In the genomic region with DNA sequence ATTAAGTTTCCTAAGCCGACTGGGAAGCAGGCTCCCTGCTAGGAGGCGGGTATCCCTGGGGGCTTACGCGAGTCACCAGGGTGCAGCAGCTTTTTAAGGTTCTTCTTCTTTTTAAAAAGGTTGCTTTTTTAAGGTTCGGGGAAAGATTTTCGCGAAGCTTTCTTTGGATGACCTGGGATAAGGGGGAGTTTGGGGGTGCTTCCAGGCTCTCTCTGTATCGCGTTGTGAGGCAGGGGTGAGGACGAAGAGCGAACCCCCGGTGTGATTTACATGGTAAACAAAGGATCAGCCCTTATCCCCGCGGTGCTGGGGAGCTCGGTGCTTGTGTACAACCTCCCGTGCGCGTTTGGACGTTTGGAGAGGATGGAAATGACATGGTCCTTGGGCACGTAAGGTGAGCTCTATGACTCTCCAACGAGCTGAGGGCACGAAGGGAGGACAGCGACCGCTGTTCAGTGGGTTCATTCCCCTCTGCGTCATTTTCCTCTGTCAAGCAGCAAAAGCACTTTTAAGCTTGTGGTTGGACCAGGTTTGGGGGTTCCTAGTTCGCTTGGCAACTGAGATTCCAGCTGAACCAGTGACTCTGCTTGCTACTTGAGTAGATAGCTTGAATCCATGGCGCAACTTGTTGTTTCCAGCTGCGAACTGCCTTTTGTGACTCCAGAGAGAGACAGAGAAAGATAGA, we compare ENCODE assay signal across 8 mouse cellular contexts. TPM values are rescaled to one million over a fixed set of nuclear protein-coding genes. Genes with fewer than 3 reads are reported as not detected.
DNase-seq lines count a peak whose midpoint lies in the region; ATAC-seq and TF ChIP-seq lines count a peak whose summit lies in the region.

No protein-coding gene starts in this region.

- no peaks in the 10 kb centered on the region for H3K36me3 ChIP-seq in embryonic facial prominence, embryonic 12.5 days
- no peaks in the 10 kb centered on the region for H3K36me3 ChIP-seq in hindbrain, postnatal 0 days (ENCODE audit: insufficient read depth, low read length)
- no peaks in the 10 kb centered on the region for H3K36me3 ChIP-seq in midbrain, embryonic 13.5 days

- peaks cover 8% of the 10 kb centered on the region; the same call in 1 of the 2 replicates for H3K4me1 ChIP-seq in embryonic facial prominence, embryonic 12.5 days
- no peaks in the 10 kb centered on the region for H3K4me1 ChIP-seq in hindbrain, postnatal 0 days (ENCODE audit: insufficient read depth, low read length)
- peaks cover 28% of the 10 kb centered on the region for H3K4me1 ChIP-seq in midbrain, embryonic 13.5 days (replicated peaks)

- TF ChIP-seq CTCF in hindbrain, postnatal 0 days (IDR thresholded peaks at IDR 0.05; ENCODE audit: low read depth): no peak

- peaks cover 15% of the 10 kb centered on the region for H3K27me3 ChIP-seq in embryonic facial prominence, embryonic 12.5 days
- no peaks in the 10 kb centered on the region for H3K27me3 ChIP-seq in hindbrain, postnatal 0 days (ENCODE audit: insufficient read depth, low read length)
- peaks cover 19% of the 10 kb centered on the region for H3K27me3 ChIP-seq in midbrain, embryonic 13.5 days

- H3K27ac ChIP-seq in embryonic facial prominence, embryonic 12.5 days: no peak overlapping the region
- no peak overlapping the region; the same call in 1 of the 2 replicates for H3K27ac ChIP-seq in hindbrain, postnatal 0 days
- H3K27ac ChIP-seq in midbrain, embryonic 13.5 days: no peak overlapping the region

- peak overlapping the region; percentile 48 for H3K4me3 ChIP-seq in embryonic facial prominence, embryonic 12.5 days
- H3K4me3 ChIP-seq in hindbrain, postnatal 0 days (ENCODE audit: low read length): peak overlapping the region; percentile 52
- peak overlapping the region; percentile 63 for H3K4me3 ChIP-seq in midbrain, embryonic 13.5 days (replicated peaks)

- DNase-seq in layer of hippocampus, postnatal 25 days (ENCODE audit: extremely low spot score in 1 of 2, low spot score in 1 of 2): peak; percentile 11 to 32
- DNase-seq in layer of hippocampus, adult 11-12 months (ENCODE audit: low spot score): no peak
- peak; percentile 30 for DNase-seq in hindbrain, postnatal 0 days (ENCODE audit: low spot score)
- no peak for DNase-seq in spleen, postnatal 10 days (ENCODE audit: low spot score in 2 of 2)
- no peak for DNase-seq in adrenal gland, adult 18-20 months (ENCODE audit: low spot score in 2 of 2)

- H3K4me2 ChIP-seq in embryonic facial prominence, embryonic 12.5 days (replicated peaks): peak overlapping the region; percentile 92
- H3K4me2 ChIP-seq in hindbrain, postnatal 0 days (ENCODE audit: low read depth, low read length): peak overlapping the region; percentile 81
- H3K4me2 ChIP-seq in midbrain, embryonic 13.5 days (replicated peaks): peak overlapping the region; percentile 99

- under 1% methylated on average over 28 of the region's 28 CpGs for WGBS in embryonic facial prominence, embryonic 12.5 days
- WGBS in hindbrain, postnatal 0 days: under 1% methylated on average over 28 of the region's 28 CpGs
- WGBS in midbrain, embryonic 13.5 days: under 1% methylated on average over 28 of the region's 28 CpGs

- no peak for ATAC-seq in embryonic facial prominence, embryonic 12.5 days (ENCODE audit: insufficient number of reproducible peaks, insufficient read depth, low FRiP score, low TSS enrichment)
- ATAC-seq in hindbrain, postnatal 0 days: 0 out of 2 replicates have a peak, but pooled peaks have one; percentile 21
- ATAC-seq in midbrain, embryonic 13.5 days: no peak
- ATAC-seq in erythroid progenitor cell, adult 5-6 weeks (replicated peaks; ENCODE audit: low FRiP score, poor library complexity, severe bottlenecking): no peak

- peak overlapping the region; percentile 25 for H3K9ac ChIP-seq in embryonic facial prominence, embryonic 12.5 days
- H3K9ac ChIP-seq in hindbrain, postnatal 0 days (replicated peaks; ENCODE audit: low read length): peak overlapping the region; percentile 37
- peak overlapping the region; percentile 71 for H3K9ac ChIP-seq in midbrain, embryonic 13.5 days (replicated peaks)

- no peaks in the 10 kb centered on the region for H3K9me3 ChIP-seq in embryonic facial prominence, embryonic 12.5 days
- no peaks in the 10 kb centered on the region for H3K9me3 ChIP-seq in hindbrain, postnatal 0 days (ENCODE audit: low read length)
- no peaks in the 10 kb centered on the region for H3K9me3 ChIP-seq in midbrain, embryonic 13.5 days

RNA-seq across cellular contexts. Expression of a gene that starts 0.6 kb away (rescaled TPM):
- 10 to 100 TPM; 61.1 to 64.0 TPM for total RNA-seq in layer of hippocampus, postnatal 25 days (2021)
- polyA plus RNA-seq in embryonic facial prominence, embryonic 12.5 days (2016; fragmentation: Nextera tagmentation; extraction: Ambion mirVana): 2.4 and 3.1 TPM in 2 replicates
- total RNA-seq in hindbrain, postnatal 0 days (2014; rRNA removed): 6.0 and 8.4 TPM in 2 replicates
- polyA plus RNA-seq in hindbrain, postnatal 0 days (2015; fragmentation: Nextera tagmentation; extraction: Ambion mirVana): 4.2 and 4.8 TPM in 2 replicates
- polyA plus RNA-seq in midbrain, embryonic 13.5 days (2015; fragmentation: Nextera tagmentation; extraction: Ambion mirVana): 3.9 and 4.5 TPM in 2 replicates
- not detected in 2 replicates for total RNA-seq in erythroid progenitor cell, adult 5-6 weeks (2015; ENCODE audit: low replicate concordance)
- not detected in 2 replicates for total RNA-seq in erythroid progenitor cell, adult 5-6 weeks (2017; ENCODE audit: low replicate concordance)
- under 1 TPM; 0.42 to 0.66 TPM for total RNA-seq in adrenal gland, adult 18-20 months (2021)

Comparison
In these comparisons a context has a peak if more than half of its experiments do, and no peak if none do; other contexts are left out.
1. DNase-seq: peak in layer of hippocampus, postnatal 25 days (2 of 2) and hindbrain, postnatal 0 days (single experiment); none in layer of hippocampus, adult 11-12 months (single experiment), spleen, postnatal 10 days (0 of 2) and adrenal gland, adult 18-20 months (0 of 2).
2. Peak in every context shown above with its lines, with median percentiles within 50 percentile points of each other: H3K4me2 ChIP-seq, H3K4me3 ChIP-seq and H3K9ac ChIP-seq.